Comparison of ENCODE assay signal across 16 mouse cellular contexts in the genomic region with DNA sequence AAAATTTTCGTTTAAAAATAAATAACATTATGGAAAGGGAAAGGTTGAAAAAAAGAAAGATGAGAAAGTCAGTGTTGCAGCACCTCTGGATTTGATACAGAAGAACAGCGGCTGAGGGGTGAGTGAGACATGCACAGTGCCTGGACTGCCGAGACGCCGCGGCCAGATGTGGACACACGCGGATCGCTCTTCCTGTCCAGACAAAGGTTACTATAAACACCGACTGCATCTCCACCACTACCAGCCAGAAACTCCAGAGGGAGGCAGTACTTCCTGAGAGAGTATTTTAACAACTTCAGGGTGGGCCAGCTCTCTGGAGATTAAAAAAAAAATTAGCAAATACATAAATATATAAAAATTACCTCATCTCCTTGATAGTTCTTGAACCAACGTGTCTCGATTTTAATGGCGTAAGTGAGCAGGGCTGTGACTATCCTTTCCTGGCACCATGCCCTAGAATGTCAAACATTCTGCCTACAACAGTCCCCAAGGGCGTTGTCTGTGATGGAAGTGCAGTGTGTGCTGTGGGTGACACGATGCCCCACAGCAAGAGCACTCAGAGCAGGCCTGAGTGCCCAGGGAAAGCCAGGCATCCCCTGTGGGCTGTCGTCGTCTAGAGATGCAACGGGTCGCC. TPM values are rescaled to one million over a fixed set of nuclear protein-coding genes. Genes with fewer than 3 reads are reported as not detected.
DNase-seq lines count a peak whose midpoint lies in the region; ATAC-seq and TF ChIP-seq lines count a peak whose summit lies in the region.
"Had no signal": no experiment of that assay in that cellular context is flagged by ENCODE, and none has a peak within 500 bp of the region (broad histone marks: within the 10 kb centered on the region; RNA-seq: fewer than 3 reads in every experiment).

No protein-coding gene starts in this region.

- DNase-seq in heart, adult 8-10 months (ENCODE audit: low spot score) = no peak
- DNase-seq in layer of hippocampus, adult 2 months (ENCODE audit: low spot score in 2 of 2) = no peak
- no peak for DNase-seq in layer of hippocampus, adult 9-10 months (ENCODE audit: low spot score)
- peak; percentile 46 for DNase-seq in heart, postnatal 4 days
- peak; percentile 51 for DNase-seq in lung, postnatal 14 days
- no peak for DNase-seq in kidney, adult 8-10 months
- no peak for DNase-seq in layer of hippocampus, postnatal 10 days (ENCODE audit: low spot score in 2 of 2)
- DNase-seq: cerebellum, adult 9-11 months; gastrocnemius, postnatal 36 days; kidney, postnatal 25 days; thymus, postnatal 25 days had no signal

- no peak; the same call in 1 of the 2 replicates for ATAC-seq in heart, embryonic 13.5 days (ENCODE audit: extremely low read depth, insufficient number of reproducible peaks, low FRiP score, low TSS enrichment)
- ATAC-seq: midbrain, embryonic 15.5 days had no signal

- H3K4me3 ChIP-seq in heart, embryonic 13.5 days = no peak overlapping the region
- H3K4me3 ChIP-seq in layer of hippocampus, adult 2 months = no peak overlapping the region
- H3K4me3 ChIP-seq: hindbrain, embryonic 13.5 days; megakaryocyte, embryonic 14.5 days; midbrain, embryonic 15.5 days had no signal

- peaks cover 16% of the 10 kb centered on the region for H3K4me1 ChIP-seq in heart, embryonic 13.5 days
- H3K4me1 ChIP-seq: hindbrain, embryonic 13.5 days; midbrain, embryonic 15.5 days had no signal

- peaks cover 63% of the 10 kb centered on the region for H3K36me3 ChIP-seq in heart, embryonic 13.5 days

- H3K9me3 ChIP-seq in heart, embryonic 13.5 days = no peaks in the 10 kb centered on the region
- H3K9me3 ChIP-seq: hindbrain, embryonic 13.5 days; megakaryocyte, embryonic 14.5 days; midbrain, embryonic 15.5 days had no signal

- H3K4me2 ChIP-seq in heart, embryonic 13.5 days = no peak overlapping the region
- H3K4me2 ChIP-seq: hindbrain, embryonic 13.5 days; liver, embryonic 11.5 days; midbrain, embryonic 15.5 days had no signal

- H3K27ac ChIP-seq in heart, embryonic 13.5 days (replicated peaks) = peak overlapping the region; percentile 46; the same call in 1 of the 2 replicates
- no peak overlapping the region for H3K27ac ChIP-seq in layer of hippocampus, adult 2 months
- H3K27ac ChIP-seq: hindbrain, embryonic 13.5 days; midbrain, embryonic 15.5 days had no signal

- TF ChIP-seq CTCF in layer of hippocampus, adult 2 months (conservative IDR thresholded peaks at IDR 0.05) = peak; percentile 32

- H3K9ac ChIP-seq in heart, embryonic 13.5 days = no peak overlapping the region
- H3K9ac ChIP-seq: hindbrain, embryonic 13.5 days; midbrain, embryonic 15.5 days had no signal

- 58% methylated on average over 19 of the region's 19 CpGs for WGBS in heart, embryonic 13.5 days

- no peaks in the 10 kb centered on the region for H3K27me3 ChIP-seq in heart, embryonic 13.5 days (replicated peaks)
- H3K27me3 ChIP-seq: hindbrain, embryonic 13.5 days; megakaryocyte, embryonic 14.5 days; midbrain, embryonic 15.5 days had no signal

RNA-seq across cellular contexts. Expression of a gene that starts 25.1 kb away (rescaled TPM):
- polyA plus RNA-seq in heart, embryonic 13.5 days (2015; fragmentation: Nextera tagmentation; extraction: Ambion mirVana) = 68.3 and 72.2 TPM in 2 replicates
- 10 to 100 TPM; 40.9 to 43.0 (median 42.0) TPM for total RNA-seq in heart, adult 8-10 months (2022)
- 10 to 100 TPM; 50.9 to 52.8 TPM for total RNA-seq in layer of hippocampus, adult 2 months (2021)
- total RNA-seq in heart, postnatal 4 days (2021) = 10 to 100 TPM; 60.2 to 61.4 TPM
- total RNA-seq in layer of hippocampus, postnatal 10 days (2021) = 10 to 100 TPM; 55.4 to 62.4 TPM

RNA-seq across cellular contexts. Expression of a gene that starts 52.5 kb away (rescaled TPM):
- polyA plus RNA-seq in heart, embryonic 13.5 days (2015; fragmentation: Nextera tagmentation; extraction: Ambion mirVana) = 6.1 and 7.6 TPM in 2 replicates
- total RNA-seq in heart, adult 8-10 months (2022) = 1 to 10 TPM; 4.1 to 9.5 (median 5.7) TPM
- total RNA-seq in layer of hippocampus, adult 2 months (2021) = 1 to 10 TPM; 3.0 to 3.5 TPM
- 10 to 100 TPM; 10.2 to 10.6 TPM for total RNA-seq in heart, postnatal 4 days (2021)
- 1 to 10 TPM; 6.2 to 7.5 TPM for total RNA-seq in layer of hippocampus, postnatal 10 days (2021)

Comparison
In these comparisons a context has a peak if more than half of its experiments do, and no peak if none do; other contexts are left out.
1. DNase-seq: peak in heart, postnatal 4 days (single experiment) and lung, postnatal 14 days (single experiment); none in heart, adult 8-10 months (single experiment), layer of hippocampus, adult 2 months (0 of 2), layer of hippocampus, adult 9-10 months (single experiment), kidney, adult 8-10 months (0 of 2) and layer of hippocampus, postnatal 10 days (0 of 2).